Mouse (Mus musculus) gastrocnemius, postnatal 14 days (tissue): ENCODE measurements at regions not wholly inside any gene's neighbourhood (a gene's known extent, or its start where the extent isn't known, plus 50 kb on each side); places are given as distances from the start of the nearest gene placed in this dataset.

ENCODE experiments used
- DNase-seq: peaks from one replicate; pipeline ENCODE4 v3.0.0; 2021; ENCODE audit warnings: mixed read lengths
- intact Hi-C: fragments of 180-260 bp; cut with DNase I; formaldehyde crosslinking; loops from one replicate; pipeline ENCODE4 v1.15.1; 2025; ENCODE audit warnings: low total_unique reads

- intact Hi-C loops, result no loop called here
- no peak for DNase-seq
Observed at GRCm38 (mm10) chr9:46830746-46831560, 167.6 kb upstream of the Gm4791 start.

GRCm38 (mm10) chr9:46830316-46830715, 168.2 kb upstream of the Gm4791 start:
- intact Hi-C loops, result no loop called here
- no peak for DNase-seq

DNA sequence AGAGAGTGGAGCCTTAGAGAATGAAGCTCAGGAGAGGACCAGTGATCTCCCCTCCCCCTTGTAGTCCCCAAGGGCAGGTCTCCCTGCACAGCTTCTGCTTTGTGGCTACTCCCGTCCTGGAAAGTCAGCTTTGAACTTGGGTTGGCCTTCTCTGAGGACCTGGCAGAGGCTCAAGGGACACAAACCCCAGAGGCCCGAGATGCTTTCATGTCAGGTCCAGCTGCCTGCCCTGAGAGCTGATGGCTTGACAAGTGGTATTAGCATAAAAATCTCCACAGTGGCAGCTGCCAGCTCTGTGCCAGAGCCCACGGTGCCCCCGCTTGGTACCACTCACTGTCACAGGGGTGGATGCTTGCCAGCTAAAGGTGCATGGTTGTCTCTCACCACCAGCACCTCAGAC, 173.8 kb upstream of the Gm4791 start:
- intact Hi-C loops, result no loop called here
- no peak for DNase-seq

DNA sequence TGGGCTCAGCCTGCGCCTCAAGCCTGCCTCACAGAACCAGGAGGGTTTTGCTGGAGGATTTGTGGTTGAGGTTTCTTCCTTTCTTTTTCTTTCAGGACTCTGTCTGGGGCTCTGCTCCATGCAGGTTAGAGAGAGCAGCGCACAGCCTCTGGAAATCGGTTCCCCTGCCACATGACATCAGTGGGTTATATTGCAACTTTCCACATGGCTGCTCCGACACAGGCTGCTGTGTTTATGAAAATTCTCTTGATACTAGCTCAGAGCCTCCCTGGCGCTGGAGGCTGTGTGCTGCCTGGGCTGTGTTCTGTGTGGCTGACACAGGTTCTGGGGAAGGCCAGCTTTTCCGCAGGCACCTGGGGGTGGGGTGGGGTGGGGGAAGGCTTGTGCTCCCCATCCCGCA, 178.7 kb upstream of the Gm4791 start:
- DNase-seq, result no peak
- intact Hi-C loops, result no loop called here

DNA sequence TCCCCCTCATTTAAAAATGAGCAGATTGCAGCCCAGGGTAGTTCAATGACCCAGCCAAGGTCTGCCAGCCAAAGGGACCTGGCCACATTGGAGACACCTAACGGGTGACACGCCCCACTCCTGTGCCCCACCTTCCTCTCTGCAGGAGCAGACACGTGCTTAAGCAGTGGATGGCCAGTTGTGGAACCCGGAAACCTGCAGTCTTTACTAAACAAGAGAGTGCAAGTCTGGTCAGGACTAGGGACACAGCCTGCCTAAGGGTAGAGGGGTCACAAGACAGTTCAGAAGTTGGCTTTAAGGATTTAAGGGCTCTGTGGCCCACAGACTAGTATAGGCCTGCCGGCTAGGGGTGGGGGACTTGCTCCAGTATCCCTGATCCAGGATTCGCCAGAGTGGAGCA, 179.2 kb upstream of the Gm4791 start:
- intact Hi-C loops, result no loop called here

DNA sequence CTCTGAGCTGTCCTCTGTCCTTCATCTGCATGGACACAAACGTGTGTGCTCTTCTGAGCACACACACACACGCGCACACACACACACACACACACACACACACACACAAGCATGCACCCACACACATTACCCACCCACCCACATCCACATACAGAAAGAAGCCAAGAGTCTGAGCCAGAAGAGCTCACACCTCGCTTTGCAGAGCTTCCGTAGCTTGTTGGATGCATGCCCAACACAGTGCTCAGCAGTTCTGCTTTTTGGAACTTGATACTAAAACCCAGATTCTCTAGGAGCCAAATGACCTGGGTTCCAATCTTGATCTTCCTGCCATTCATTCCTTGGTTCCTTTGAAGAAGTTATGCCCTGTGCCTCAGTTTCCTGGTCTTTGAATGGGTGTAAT, 182.4 kb upstream of the Gm4791 start:
- no peak for DNase-seq
- intact Hi-C loops, result no loop called here

More for the DNA sequence above, 179.2 kb upstream of the Gm4791 start:
- DNase-seq, result no peak

GRCm38 (mm10) chr9:46814478-46815241, 183.9 kb upstream of the Gm4791 start:
- peak; percentile 37 for DNase-seq
- intact Hi-C loops, result loop anchor here (5.0 kb wide), 1 partner anchor 77 kb away; no protein-coding TSS in a partner anchor

DNA sequence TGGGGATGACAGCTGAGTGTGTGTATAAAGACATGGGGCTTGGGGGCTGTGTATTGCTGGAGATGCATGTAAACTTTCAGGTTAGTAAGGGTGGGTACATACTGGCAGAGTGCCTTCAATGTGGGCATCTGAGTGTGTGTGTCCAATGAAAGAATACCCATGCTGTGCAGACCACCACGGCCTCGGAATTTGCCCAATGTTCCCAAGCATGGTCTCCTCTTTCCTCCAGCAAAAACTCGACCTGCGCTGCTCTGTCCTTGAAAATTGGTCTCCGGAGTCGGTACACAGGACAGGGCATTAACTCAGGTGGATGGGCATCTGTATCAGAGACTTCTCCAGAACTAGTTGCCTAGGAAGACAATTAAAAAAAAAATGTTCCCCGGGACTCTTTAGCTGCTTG, 188.3 kb upstream of the Gm4791 start:
- intact Hi-C loops, result loop anchor here (5.0 kb wide), 1 partner anchor 73 kb away; no protein-coding TSS in a partner anchor
- no peak for DNase-seq

GRCm38 (mm10) chr9:46795446-46795845, 203.1 kb upstream of the Gm4791 start:
- DNase-seq, result no peak
- intact Hi-C loops, result no loop called here

GRCm38 (mm10) chr9:46789036-46789435, 209.5 kb upstream of the Gm4791 start:
- DNase-seq, result no peak
- intact Hi-C loops, result no loop called here

DNA sequence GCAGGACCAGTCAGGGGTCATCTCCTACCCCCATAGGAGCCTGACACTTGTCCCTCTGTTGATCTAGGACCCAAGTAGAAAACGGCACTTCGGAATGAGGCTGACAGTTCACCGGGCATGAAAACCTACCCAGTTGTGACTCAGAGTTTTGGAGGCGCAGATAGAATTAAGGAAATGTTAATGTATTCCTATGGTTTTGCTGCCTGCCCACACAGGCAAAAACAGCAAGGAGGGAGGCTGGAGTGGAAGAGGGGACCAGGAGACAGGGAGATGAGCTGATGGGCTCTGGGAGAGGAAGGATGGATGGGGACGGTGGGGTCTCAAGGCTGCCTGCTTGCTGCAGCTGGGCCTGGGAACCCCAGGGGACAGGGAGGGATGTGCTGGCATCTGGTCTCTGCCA, 210.1 kb upstream of the Gm4791 start:
- intact Hi-C loops, result no loop called here
- DNase-seq, result no peak

GRCm38 (mm10) chr9:46784355-46784975, 214.1 kb upstream of the Gm4791 start:
- no peak for DNase-seq
- intact Hi-C loops, result no loop called here

DNA sequence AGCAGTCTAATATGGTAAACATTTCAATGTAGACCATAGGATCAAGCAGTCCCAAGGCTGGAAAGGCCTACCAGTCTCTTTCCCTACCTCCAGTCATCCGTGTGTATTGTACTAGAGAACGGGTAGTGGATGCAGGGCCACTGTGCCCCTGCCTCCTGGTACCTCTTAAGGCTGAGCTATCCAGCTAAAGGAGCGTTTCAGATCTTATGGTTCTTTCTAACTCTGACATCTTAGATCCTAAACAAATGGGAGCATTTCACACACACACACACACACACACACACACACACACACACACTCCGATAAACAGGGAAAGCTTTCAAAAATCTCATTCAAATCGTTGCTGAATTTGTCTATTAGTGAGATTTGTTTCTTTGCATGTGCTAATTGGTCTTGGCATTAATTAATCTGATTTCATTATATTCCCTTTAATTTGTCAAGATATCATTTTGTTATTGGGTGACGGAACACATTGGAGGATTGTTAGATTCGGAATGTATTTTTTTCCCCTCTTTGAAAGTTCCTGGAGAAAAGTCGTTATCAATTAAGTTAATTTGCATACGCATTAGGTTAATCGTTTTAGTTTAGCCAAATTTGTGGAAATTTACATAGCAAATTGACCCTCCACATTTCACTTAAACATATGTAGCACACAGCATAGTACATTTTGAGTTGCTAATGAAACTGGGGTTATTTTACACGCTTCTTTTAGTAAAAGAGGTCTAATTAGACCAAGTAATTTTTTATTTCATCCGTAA, 214.8 kb upstream of the Gm4791 start:
- intact Hi-C loops, result no loop called here

DNA sequence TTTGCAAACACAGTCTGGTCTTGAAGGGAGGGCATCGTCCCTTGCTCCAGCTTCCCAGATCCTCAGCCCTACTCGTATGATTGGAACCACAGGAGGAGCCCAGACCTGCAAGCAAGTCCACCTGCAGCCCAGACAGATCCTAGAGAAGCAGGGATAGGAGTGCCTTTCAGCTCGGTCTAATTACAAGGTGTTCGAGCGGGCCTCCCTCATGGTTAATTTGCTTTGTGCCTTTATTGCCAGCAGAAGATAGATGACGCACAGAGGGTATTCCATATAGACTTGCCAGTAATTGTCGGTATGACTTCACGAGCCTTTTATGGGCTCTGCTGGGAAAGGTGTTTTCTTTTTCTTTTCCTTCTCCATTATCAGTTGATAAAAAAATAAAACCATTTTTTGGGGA, 216.9 kb upstream of the Gm4791 start:
- intact Hi-C loops, result no loop called here
- no peak for DNase-seq

More for the DNA sequence above, 214.8 kb upstream of the Gm4791 start:
- DNase-seq, result no peak

DNA sequence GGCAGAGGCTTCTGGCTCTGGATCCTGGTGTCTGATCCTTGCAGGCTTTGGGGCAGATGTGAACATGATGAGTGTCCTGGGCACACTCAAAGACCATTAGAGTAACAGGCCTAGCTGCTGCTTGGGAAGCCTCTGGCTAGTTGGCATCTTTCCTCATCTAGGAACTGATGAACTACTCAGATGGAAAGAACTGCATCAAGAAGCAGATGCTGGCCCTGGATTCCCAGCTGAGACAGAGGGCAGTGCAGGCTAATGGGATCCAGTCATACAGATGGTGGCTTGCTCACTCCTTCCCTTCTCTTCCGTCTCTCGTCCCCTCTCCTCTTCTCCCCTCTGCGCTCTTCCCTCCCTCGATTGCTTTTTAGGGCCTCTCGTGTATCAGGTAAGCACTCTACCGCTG, 219.8 kb upstream of the Gm4791 start:
- no peak for DNase-seq
- intact Hi-C loops, result no loop called here

DNA sequence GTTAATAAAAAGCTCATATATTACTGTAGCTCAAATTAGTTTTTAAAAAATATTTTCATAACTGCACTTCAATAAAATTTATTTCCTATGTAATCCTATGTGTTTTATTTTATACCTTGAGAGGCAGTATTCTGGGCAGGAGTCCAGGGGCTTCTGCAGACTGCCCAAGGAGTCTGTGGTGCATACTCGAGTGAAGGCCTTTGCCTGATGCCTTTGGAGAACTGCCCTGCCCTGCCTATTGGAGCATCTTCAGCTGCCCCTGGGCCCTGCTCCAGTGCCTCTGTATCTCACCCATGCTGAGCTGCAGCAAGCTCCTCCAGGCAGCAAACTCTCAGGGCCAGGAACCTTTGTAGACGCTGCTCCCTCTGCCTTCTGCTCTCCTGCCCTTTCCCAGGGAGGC, 223.7 kb upstream of the Gm4791 start:
- intact Hi-C loops, result no loop called here
- no peak for DNase-seq

GRCm38 (mm10) chr9:46760247-46760646, 238.3 kb upstream of the Gm4791 start:
- intact Hi-C loops, result no loop called here
- no peak for DNase-seq

GRCm38 (mm10) chr9:46757005-46757672, 241.4 kb upstream of the Gm4791 start:
- intact Hi-C loops, result no loop called here
- no peak for DNase-seq

DNA sequence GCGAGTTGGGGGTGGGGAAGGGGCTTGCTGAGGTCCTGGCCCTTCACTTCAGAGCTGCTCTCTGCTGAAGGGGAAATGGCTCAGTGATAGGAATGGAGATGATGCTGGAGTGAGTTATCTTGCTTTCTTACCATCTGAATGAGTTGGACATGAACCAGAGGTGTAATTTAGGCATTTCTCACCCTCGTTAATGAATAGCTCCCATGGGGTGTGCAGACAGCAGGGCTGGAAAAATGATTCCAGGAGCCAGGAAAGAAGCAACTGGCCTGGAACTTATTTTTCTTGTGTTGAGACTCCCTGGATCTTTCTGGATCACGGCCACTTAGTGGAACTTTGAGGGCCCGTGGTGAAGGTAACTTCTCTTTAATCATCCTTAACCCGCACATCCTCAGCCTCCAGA, 246.6 kb upstream of the Gm4791 start:
- intact Hi-C loops, result no loop called here

More for the DNA sequence above, 246.6 kb upstream of the Gm4791 start:
- no peak for DNase-seq
